In genomic region chr13:83604320-83604719, GRCm38 (mm10) we compare ENCODE assay signal across 8 mouse cellular contexts.
DNase-seq lines count a peak whose midpoint lies in the region; ATAC-seq lines count a peak whose summit lies in the region.

No protein-coding gene starts in this region.

- no peak for ATAC-seq in megakaryocyte, adult 5-6 weeks (ENCODE audit: poor library complexity, severe bottlenecking)

- intact Hi-C loops in gastrocnemius, postnatal 14 days (cut with DNase I; ENCODE audit: low total_unique reads) = no loop called here

- peak; percentile 29 for DNase-seq in embryo, embryonic 11 days
- no peak for DNase-seq in embryo, embryonic 9.5 days (ENCODE audit: extremely low spot score)
- DNase-seq in ovary, adult 18-20 months (ENCODE audit: low spot score) = peak; percentile 49
- DNase-seq in ovary, postnatal 10 days (ENCODE audit: low spot score) = no peak
- peak; percentile 63 for DNase-seq in gastrocnemius, postnatal 14 days
- peak; percentile 27 for DNase-seq in lung, postnatal 14 days
- DNase-seq in spleen, adult 18-20 months = no peak

Comparison
In these comparisons a context has a peak if more than half of its experiments do, and no peak if none do; other contexts are left out.
1. DNase-seq: peak in embryo, embryonic 11 days (single experiment), ovary, adult 18-20 months (single experiment), gastrocnemius, postnatal 14 days (single experiment) and lung, postnatal 14 days (single experiment); none in embryo, embryonic 9.5 days (single experiment), ovary, postnatal 10 days (single experiment) and spleen, adult 18-20 months (0 of 2).